Comparison of ENCODE assay signal across 11 mouse cellular contexts in the genomic region with DNA sequence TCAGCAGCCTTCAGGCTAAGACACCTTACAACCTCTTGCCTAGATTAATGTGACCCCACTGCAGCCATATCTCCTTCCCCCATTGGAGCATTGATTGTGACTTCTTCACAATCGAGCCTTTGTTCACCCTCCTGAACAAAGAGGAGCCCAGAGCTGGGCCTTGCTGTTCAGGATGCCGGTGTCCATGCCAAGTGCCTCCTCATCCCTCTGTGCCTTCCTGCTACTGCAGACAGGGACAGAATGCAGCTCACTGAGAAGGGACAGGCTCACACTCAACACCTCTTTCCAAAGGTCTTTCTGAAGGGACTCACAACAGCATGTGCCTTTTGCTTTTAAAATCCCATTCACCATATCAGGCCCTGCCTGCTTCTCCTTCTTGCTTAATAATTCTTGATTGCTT.
A peak's percentile ranks its signal among the peaks of the same experiment; 100 is the strongest.
DNase-seq lines count a peak whose midpoint lies in the region; ATAC-seq and TF ChIP-seq lines count a peak whose summit lies in the region.
"Had no signal": no experiment of that assay in that cellular context is flagged by ENCODE, and none has a peak within 500 bp of the region (broad histone marks: within the 10 kb centered on the region; RNA-seq: fewer than 3 reads in every experiment).

No protein-coding gene starts in this region.

- H3K4me1 ChIP-seq in forebrain, postnatal 0 days (ENCODE audit: insufficient read depth) = no peaks in the 10 kb centered on the region
- peaks cover 8% of the 10 kb centered on the region for H3K4me1 ChIP-seq in forebrain, embryonic 14.5 days (ENCODE audit: control insufficient read depth, insufficient read depth, low read length)
- peaks cover 12% of the 10 kb centered on the region for H3K4me1 ChIP-seq in midbrain, embryonic 10.5 days
- peaks cover 10% of the 10 kb centered on the region for H3K4me1 ChIP-seq in midbrain, embryonic 13.5 days (replicated peaks)

- no peaks in the 10 kb centered on the region for H3K27me3 ChIP-seq in forebrain, postnatal 0 days (ENCODE audit: insufficient read depth, low read length)
- no peaks in the 10 kb centered on the region for H3K27me3 ChIP-seq in forebrain, embryonic 14.5 days (replicated peaks; ENCODE audit: control insufficient read depth, insufficient read depth, low read length)
- no peaks in the 10 kb centered on the region for H3K27me3 ChIP-seq in midbrain, embryonic 10.5 days (ENCODE audit: low read depth, poor library complexity, severe bottlenecking)
- H3K27me3 ChIP-seq in midbrain, embryonic 13.5 days = no peaks in the 10 kb centered on the region
- H3K27me3 ChIP-seq: Patski had no signal

- no peaks in the 10 kb centered on the region for H3K36me3 ChIP-seq in forebrain, postnatal 0 days (ENCODE audit: insufficient read depth)
- no peaks in the 10 kb centered on the region for H3K36me3 ChIP-seq in forebrain, embryonic 14.5 days (ENCODE audit: control insufficient read depth, insufficient read depth, low read length)
- H3K36me3 ChIP-seq in midbrain, embryonic 10.5 days = no peaks in the 10 kb centered on the region
- H3K36me3 ChIP-seq in midbrain, embryonic 13.5 days = no peaks in the 10 kb centered on the region

- 13% methylated on average over 2 of the region's 2 CpGs for WGBS in forebrain, postnatal 0 days
- 24% methylated on average over 2 of the region's 2 CpGs for WGBS in forebrain, embryonic 14.5 days
- 40% methylated on average over 2 of the region's 2 CpGs for WGBS in midbrain, embryonic 10.5 days
- 23% methylated on average over 2 of the region's 2 CpGs for WGBS in midbrain, embryonic 13.5 days

- ATAC-seq in forebrain, postnatal 0 days = no peak
- ATAC-seq in forebrain, embryonic 14.5 days = no peak
- ATAC-seq in midbrain, embryonic 13.5 days = no peak
- ATAC-seq: Patski had no signal

- peak; percentile 20 for DNase-seq in forebrain, postnatal 0 days
- no peak for DNase-seq in forebrain, embryonic 14.5 days (ENCODE audit: low spot score)
- peak; percentile 17 for DNase-seq in midbrain, embryonic 10.5 days (ENCODE audit: low spot score)
- peak; percentile 47 to 58 for DNase-seq in cerebellum, postnatal 25 days
- peak; percentile 69 for DNase-seq in layer of hippocampus, adult 9-11 months
- no peak for DNase-seq in adrenal gland, postnatal 14 days
- DNase-seq: gastrocnemius, postnatal 36 days; kidney, adult 18-20 months had no signal

- H3K27ac ChIP-seq in forebrain, postnatal 0 days (ENCODE audit: low read depth, low read length) = peak overlapping the region; percentile 50; the same call in 1 of the 2 replicates
- H3K27ac ChIP-seq in forebrain, embryonic 14.5 days (ENCODE audit: low read depth, low read length) = no peak overlapping the region
- peak overlapping the region; percentile 59 for H3K27ac ChIP-seq in midbrain, embryonic 10.5 days (replicated peaks)
- H3K27ac ChIP-seq in midbrain, embryonic 13.5 days = no peak overlapping the region
- H3K27ac ChIP-seq: liver, embryonic 14.5 days had no signal

- H3K4me3 ChIP-seq in forebrain, postnatal 0 days (ENCODE audit: low read depth, low read length) = no peak overlapping the region
- H3K4me3 ChIP-seq in forebrain, embryonic 14.5 days (ENCODE audit: low read depth, low read length) = no peak overlapping the region
- H3K4me3 ChIP-seq in midbrain, embryonic 10.5 days = no peak overlapping the region
- no peak overlapping the region for H3K4me3 ChIP-seq in midbrain, embryonic 13.5 days (replicated peaks)

- no peak overlapping the region for H3K9ac ChIP-seq in forebrain, postnatal 0 days
- no peak overlapping the region for H3K9ac ChIP-seq in forebrain, embryonic 14.5 days (ENCODE audit: low read length)
- no peak overlapping the region for H3K9ac ChIP-seq in midbrain, embryonic 13.5 days (replicated peaks)
- H3K9ac ChIP-seq: liver, embryonic 14.5 days had no signal

- H3K4me2 ChIP-seq in forebrain, postnatal 0 days (ENCODE audit: low read depth) = no peak overlapping the region
- H3K4me2 ChIP-seq in forebrain, embryonic 14.5 days (ENCODE audit: low read length) = no peak overlapping the region
- H3K4me2 ChIP-seq in midbrain, embryonic 13.5 days (replicated peaks) = no peak overlapping the region

- no peaks in the 10 kb centered on the region for H3K9me3 ChIP-seq in forebrain, postnatal 0 days (ENCODE audit: low read length)
- H3K9me3 ChIP-seq in forebrain, embryonic 14.5 days (replicated peaks; ENCODE audit: control insufficient read depth, low read length) = no peaks in the 10 kb centered on the region
- H3K9me3 ChIP-seq in midbrain, embryonic 10.5 days (replicated peaks) = no peaks in the 10 kb centered on the region
- H3K9me3 ChIP-seq in midbrain, embryonic 13.5 days = no peaks in the 10 kb centered on the region

- TF ChIP-seq CTCF in forebrain, postnatal 0 days (IDR thresholded peaks at IDR 0.05; ENCODE audit: low read depth) = no peak

Comparison
In these comparisons a context has a peak if more than half of its experiments do, and no peak if none do; other contexts are left out.
1. DNase-seq: peak in forebrain, postnatal 0 days (single experiment), midbrain, embryonic 10.5 days (single experiment), cerebellum, postnatal 25 days (2 of 2) and layer of hippocampus, adult 9-11 months (single experiment); none in forebrain, embryonic 14.5 days (single experiment) and adrenal gland, postnatal 14 days (single experiment).
2. H3K27ac ChIP-seq: peak in forebrain, postnatal 0 days (single experiment) and midbrain, embryonic 10.5 days (single experiment); none in forebrain, embryonic 14.5 days (single experiment) and midbrain, embryonic 13.5 days (single experiment).